10 mouse cellular contexts compared by ENCODE assay signal in genomic region chr13:53202439-53202830, GRCm38 (mm10).
DNase-seq lines count a peak whose midpoint lies in the region; ATAC-seq and TF ChIP-seq lines count a peak whose summit lies in the region.
"Had no signal": no experiment of that assay in that cellular context is flagged by ENCODE, and none has a peak within 500 bp of the region (broad histone marks: within the 10 kb centered on the region; RNA-seq: fewer than 3 reads in every experiment).

No protein-coding gene starts in this region.

- intact Hi-C loops in left cerebral cortex, adult 2 months (cut with DNase I) = no loop called here
- intact Hi-C loops in left cerebral cortex, postnatal 10 days (cut with DNase I) = no loop called here

- no peak for ATAC-seq in embryonic facial prominence, embryonic 13.5 days (ENCODE audit: insufficient number of reproducible peaks, insufficient read depth, low FRiP score, low TSS enrichment, low read depth)
- ATAC-seq in limb, embryonic 15.5 days (ENCODE audit: insufficient number of reproducible peaks, low FRiP score, low TSS enrichment, low read depth) = no peak
- ATAC-seq in granulocyte monocyte progenitor cell, adult 5-6 weeks (replicated peaks; ENCODE audit: poor library complexity, severe bottlenecking) = no peak

- H3K27me3 ChIP-seq in heart, embryonic 10.5 days (ENCODE audit: insufficient read depth, poor library complexity, severe bottlenecking) = no peaks in the 10 kb centered on the region
- H3K27me3 ChIP-seq in embryonic facial prominence, embryonic 13.5 days = no peaks in the 10 kb centered on the region
- no peaks in the 10 kb centered on the region for H3K27me3 ChIP-seq in limb, embryonic 15.5 days
- H3K27me3 ChIP-seq: midbrain, embryonic 13.5 days had no signal

- 49% methylated on average over 5 of the region's 5 CpGs for WGBS in heart, embryonic 10.5 days
- WGBS in embryonic facial prominence, embryonic 13.5 days = 27% methylated on average over 5 of the region's 5 CpGs
- 44% methylated on average over 5 of the region's 5 CpGs for WGBS in limb, embryonic 15.5 days

- peak overlapping the region; percentile 37 for H3K4me3 ChIP-seq in heart, embryonic 10.5 days
- H3K4me3 ChIP-seq in left cerebral cortex, adult 2 months = no peak overlapping the region
- H3K4me3 ChIP-seq in embryonic facial prominence, embryonic 13.5 days = no peak overlapping the region
- H3K4me3 ChIP-seq in limb, embryonic 15.5 days = no peak overlapping the region
- H3K4me3 ChIP-seq: midbrain, embryonic 13.5 days had no signal

- peak overlapping the region; percentile 29 for H3K4me2 ChIP-seq in embryonic facial prominence, embryonic 13.5 days
- H3K4me2 ChIP-seq in limb, embryonic 15.5 days = peak overlapping the region; percentile 21; the same call in 1 of the 2 replicates
- H3K4me2 ChIP-seq: midbrain, embryonic 13.5 days had no signal

- no peaks in the 10 kb centered on the region for H3K9me3 ChIP-seq in heart, embryonic 10.5 days
- no peaks in the 10 kb centered on the region for H3K9me3 ChIP-seq in embryonic facial prominence, embryonic 13.5 days
- H3K9me3 ChIP-seq in limb, embryonic 15.5 days = no peaks in the 10 kb centered on the region
- H3K9me3 ChIP-seq: midbrain, embryonic 13.5 days had no signal

- no peaks in the 10 kb centered on the region for H3K36me3 ChIP-seq in heart, embryonic 10.5 days
- no peaks in the 10 kb centered on the region for H3K36me3 ChIP-seq in embryonic facial prominence, embryonic 13.5 days
- no peaks in the 10 kb centered on the region for H3K36me3 ChIP-seq in limb, embryonic 15.5 days
- H3K36me3 ChIP-seq: midbrain, embryonic 13.5 days had no signal

- H3K9ac ChIP-seq in embryonic facial prominence, embryonic 13.5 days = 0 out of 2 replicates have a peak overlapping the region, but pooled peaks have one; percentile 37
- H3K9ac ChIP-seq in limb, embryonic 15.5 days = no peak overlapping the region
- H3K9ac ChIP-seq: midbrain, embryonic 13.5 days had no signal

- no peak for TF ChIP-seq CTCF in left cerebral cortex, adult 2 months (IDR thresholded peaks at IDR 0.05)

- DNase-seq in heart, embryonic 10.5 days (ENCODE audit: low spot score) = no peak
- no peak for DNase-seq in heart, adult 8-10 months (ENCODE audit: low spot score)
- DNase-seq in left cerebral cortex, adult 2 months (ENCODE audit: extremely low spot score in 1 of 2, low spot score in 2 of 2) = peak; percentile 18 to 21
- DNase-seq in left cerebral cortex, postnatal 10 days (ENCODE audit: extremely low spot score in 1 of 2, low spot score in 2 of 2) = no peak
- DNase-seq in thymus, postnatal 10 days (ENCODE audit: low spot score in 2 of 2) = no peak
- DNase-seq: gastrocnemius, postnatal 25 days had no signal

- peaks cover 86% of the 10 kb centered on the region for H3K4me1 ChIP-seq in heart, embryonic 10.5 days
- peaks cover 95% of the 10 kb centered on the region for H3K4me1 ChIP-seq in embryonic facial prominence, embryonic 13.5 days
- H3K4me1 ChIP-seq in limb, embryonic 15.5 days = peaks cover 85% of the 10 kb centered on the region

- H3K27ac ChIP-seq in heart, embryonic 10.5 days = peak overlapping the region; percentile 85
- H3K27ac ChIP-seq in left cerebral cortex, adult 2 months = peak overlapping the region; percentile 77
- peak overlapping the region; percentile 80 for H3K27ac ChIP-seq in embryonic facial prominence, embryonic 13.5 days
- peak overlapping the region; percentile 85 for H3K27ac ChIP-seq in limb, embryonic 15.5 days
- H3K27ac ChIP-seq: midbrain, embryonic 13.5 days had no signal

Comparison
In these comparisons a context has a peak if more than half of its experiments do, and no peak if none do; other contexts are left out.
1. DNase-seq: peak in left cerebral cortex, adult 2 months (2 of 2); none in heart, embryonic 10.5 days (single experiment), heart, adult 8-10 months (single experiment), left cerebral cortex, postnatal 10 days (0 of 2) and thymus, postnatal 10 days (0 of 2).
2. Peak in every context shown above with its lines, with median percentiles within 50 percentile points of each other: H3K27ac ChIP-seq.